Mouse (Mus musculus): ENCODE data around the gene Prr3. TPM values are rescaled to one million over a fixed set of nuclear protein-coding genes. Genes with fewer than 3 reads are reported as not detected.
"Not testable (repeated sequence)": the region's sequence is repeated elsewhere in the genome, so short reads cannot be mapped to it uniquely, and the experiment has no call there.

The Prr3 gene
- polyA plus RNA-seq, 1 experiment, result 7.8 TPM

DNA sequence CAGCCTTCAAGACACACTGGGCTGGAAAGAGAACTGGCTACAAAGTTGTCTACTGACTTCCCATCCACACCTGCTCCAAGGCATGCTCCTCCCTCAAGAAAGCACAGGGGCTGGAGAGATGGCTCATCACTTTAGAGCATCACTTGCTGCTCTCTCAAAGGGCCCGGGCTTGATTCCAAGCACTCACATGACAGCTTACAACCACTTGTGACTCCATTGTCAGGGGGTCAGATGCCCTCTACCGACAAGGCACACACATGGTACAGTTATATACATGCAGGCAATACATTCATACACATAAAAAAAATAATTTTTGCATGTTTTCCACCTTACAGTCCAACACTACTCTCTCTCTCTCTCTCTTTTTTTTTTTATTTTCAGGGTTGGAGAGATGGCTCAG lies 12.4 kb downstream of the Prr3 start:
- H3K27ac ChIP-seq (ENCODE audit: insufficient read depth, low read depth, low read length), result no peak overlapping the region
- H3K4me3 ChIP-seq (ENCODE audit: low read depth, low read length), result no peak overlapping the region
- peaks cover 24% of the 10 kb centered on the region for H3K36me3 ChIP-seq (ENCODE audit: control insufficient read depth, insufficient read depth, low read length)
- H3K4me1 ChIP-seq (ENCODE audit: control insufficient read depth, insufficient read depth, insufficient read length, low read length), result peaks cover 10% of the 10 kb centered on the region; the same call in 1 of the 2 replicates
- TF ChIP-seq POLR2A (IDR thresholded peaks at IDR 0.05; ENCODE audit: low read depth, low read length), result no peak
- no peak for TF ChIP-seq CTCF (IDR thresholded peaks at IDR 0.05; ENCODE audit: extremely low read depth, insufficient read length, insufficient replicate concordance, low read depth, low read length)
- 85% methylated on average over 2 of the region's 2 CpGs for WGBS
- no peaks in the 10 kb centered on the region for H3K27me3 ChIP-seq (ENCODE audit: control insufficient read depth, insufficient read depth, low read length)

- H3K4me1 ChIP-seq (ENCODE audit: control insufficient read depth, insufficient read depth, insufficient read length, low read length), result peaks cover under 1% of the 10 kb centered on the region; the same call in 1 of the 2 replicates
- TF ChIP-seq CTCF (IDR thresholded peaks at IDR 0.05; ENCODE audit: extremely low read depth, insufficient read length, insufficient replicate concordance, low read depth, low read length), result no peak
- TF ChIP-seq POLR2A (IDR thresholded peaks at IDR 0.05; ENCODE audit: low read depth, low read length), result no peak
- 90% methylated on average over 10 of the region's 10 CpGs for WGBS
- no peak overlapping the region for H3K4me3 ChIP-seq (ENCODE audit: low read depth, low read length)
- no peaks in the 10 kb centered on the region for H3K27me3 ChIP-seq (ENCODE audit: control insufficient read depth, insufficient read depth, low read length)
- no peak overlapping the region for H3K27ac ChIP-seq (ENCODE audit: insufficient read depth, low read depth, low read length)
- peaks cover 64% of the 10 kb centered on the region for H3K36me3 ChIP-seq (ENCODE audit: control insufficient read depth, insufficient read depth, low read length)
Observed at GRCm38 (mm10) chr17:35963279-35963678, 16.8 kb downstream of the Prr3 start.

- 95% methylated on average over 15 of the region's 15 CpGs for WGBS
- TF ChIP-seq CTCF (IDR thresholded peaks at IDR 0.05; ENCODE audit: extremely low read depth, insufficient read length, insufficient replicate concordance, low read depth, low read length), result no peak
- H3K36me3 ChIP-seq (ENCODE audit: control insufficient read depth, insufficient read depth, low read length), result peaks cover 75% of the 10 kb centered on the region
- no peaks in the 10 kb centered on the region for H3K4me1 ChIP-seq (ENCODE audit: control insufficient read depth, insufficient read depth, insufficient read length, low read length)
- H3K27me3 ChIP-seq (ENCODE audit: control insufficient read depth, insufficient read depth, low read length), result no peaks in the 10 kb centered on the region
- H3K4me3 ChIP-seq (ENCODE audit: low read depth, low read length), result no peak overlapping the region
- no peak overlapping the region for H3K27ac ChIP-seq (ENCODE audit: insufficient read depth, low read depth, low read length)
Observed at GRCm38 (mm10) chr17:35958533-35959223, 21.4 kb downstream of the Prr3 start.

DNA sequence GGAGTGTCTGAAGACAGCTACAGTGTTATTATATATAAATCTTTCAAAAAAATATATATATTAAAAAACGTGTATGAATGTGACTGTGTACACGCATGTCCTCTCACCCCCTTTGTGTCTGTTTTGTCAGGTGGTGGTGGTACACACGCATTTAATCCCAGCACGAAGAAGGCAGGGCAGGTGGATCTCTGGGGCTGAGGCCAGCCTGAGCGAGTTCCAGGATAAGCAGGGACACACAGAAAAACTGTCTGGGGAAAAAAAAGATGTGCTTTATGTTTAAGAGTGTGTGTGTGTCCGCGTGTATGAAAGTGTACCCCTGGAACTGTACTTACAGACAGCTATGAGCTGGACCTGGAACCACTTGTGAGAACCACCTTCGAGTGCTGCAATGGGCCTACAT lies 25.4 kb downstream of the Prr3 start:
- Histone ChIP-seq H3K27me3 (ENCODE audit: control insufficient read depth, insufficient read depth, low read length) (no peaks in the 10 kb centered on the region), H3K4me3 (ENCODE audit: low read depth, low read length) (no peak overlapping the region), H3K27ac (ENCODE audit: insufficient read depth, low read depth, low read length) (no peak overlapping the region), H3K36me3 (ENCODE audit: control insufficient read depth, insufficient read depth, low read length) (peaks cover 39% of the 10 kb centered on the region), H3K4me1 (ENCODE audit: control insufficient read depth, insufficient read depth, insufficient read length, low read length) (no peaks in the 10 kb centered on the region)
- WGBS, result 75% methylated on average over 8 of the region's 8 CpGs
- TF ChIP-seq CTCF (IDR thresholded peaks at IDR 0.05; ENCODE audit: extremely low read depth, insufficient read length, insufficient replicate concordance, low read depth, low read length), result no peak
- TF ChIP-seq POLR2A (IDR thresholded peaks at IDR 0.05; ENCODE audit: low read depth, low read length), result no peak

- H3K36me3 ChIP-seq (ENCODE audit: control insufficient read depth, insufficient read depth, low read length), result peaks cover 18% of the 10 kb centered on the region
- 86% methylated on average over 3 of the region's 3 CpGs for WGBS
- not testable (repeated sequence) for H3K27me3 ChIP-seq (ENCODE audit: control insufficient read depth, insufficient read depth, low read length); H3K27ac ChIP-seq (ENCODE audit: insufficient read depth, low read depth, low read length); H3K4me3 ChIP-seq (ENCODE audit: low read depth, low read length); H3K4me1 ChIP-seq (ENCODE audit: control insufficient read depth, insufficient read depth, insufficient read length, low read length)
Observed at GRCm38 (mm10) chr17:35952559-35952958, 27.5 kb downstream of the Prr3 start.

DNA sequence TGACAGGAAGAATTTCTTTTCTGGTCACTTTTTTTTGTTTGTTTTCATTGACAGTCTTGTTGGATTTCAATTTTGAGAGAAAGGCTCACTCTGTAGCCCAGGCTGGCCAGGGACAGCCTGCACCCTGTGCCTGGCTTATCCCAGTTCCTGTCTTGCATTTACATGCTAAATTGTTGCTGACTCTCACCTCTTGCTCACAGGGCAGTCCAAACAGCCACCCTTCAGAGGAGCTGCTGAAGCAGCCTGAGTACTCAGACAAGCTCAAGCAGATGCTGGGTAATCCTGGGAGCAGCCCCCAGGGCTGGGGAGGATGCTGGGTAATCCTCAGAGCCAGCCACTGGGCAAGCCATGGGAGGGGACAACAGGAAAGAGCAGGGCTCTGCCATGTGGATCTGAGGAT lies 29.1 kb downstream of the Prr3 start:
- H3K36me3 ChIP-seq (ENCODE audit: control insufficient read depth, insufficient read depth, low read length); H3K27ac ChIP-seq (ENCODE audit: insufficient read depth, low read depth, low read length); H3K4me3 ChIP-seq (ENCODE audit: low read depth, low read length); H3K4me1 ChIP-seq (ENCODE audit: control insufficient read depth, insufficient read depth, insufficient read length, low read length); H3K27me3 ChIP-seq (ENCODE audit: control insufficient read depth, insufficient read depth, low read length): not testable (repeated sequence)

GRCm38 (mm10) chr17:35939941-35940340 lies 40.1 kb downstream of the Prr3 start:
- no peaks in the 10 kb centered on the region for H3K4me1 ChIP-seq (ENCODE audit: control insufficient read depth, insufficient read depth, insufficient read length, low read length)
- no peaks in the 10 kb centered on the region for H3K36me3 ChIP-seq (ENCODE audit: control insufficient read depth, insufficient read depth, low read length)
- no peak overlapping the region for H3K27ac ChIP-seq (ENCODE audit: insufficient read depth, low read depth, low read length)
- TF ChIP-seq CTCF (IDR thresholded peaks at IDR 0.05; ENCODE audit: extremely low read depth, insufficient read length, insufficient replicate concordance, low read depth, low read length) (no peak), POLR2A (IDR thresholded peaks at IDR 0.05; ENCODE audit: low read depth, low read length) (no peak)
- 74% methylated on average over 1 of the region's 1 CpGs for WGBS
- H3K4me3 ChIP-seq (ENCODE audit: low read depth, low read length), result no peak overlapping the region
- no peaks in the 10 kb centered on the region for H3K27me3 ChIP-seq (ENCODE audit: control insufficient read depth, insufficient read depth, low read length)

DNA sequence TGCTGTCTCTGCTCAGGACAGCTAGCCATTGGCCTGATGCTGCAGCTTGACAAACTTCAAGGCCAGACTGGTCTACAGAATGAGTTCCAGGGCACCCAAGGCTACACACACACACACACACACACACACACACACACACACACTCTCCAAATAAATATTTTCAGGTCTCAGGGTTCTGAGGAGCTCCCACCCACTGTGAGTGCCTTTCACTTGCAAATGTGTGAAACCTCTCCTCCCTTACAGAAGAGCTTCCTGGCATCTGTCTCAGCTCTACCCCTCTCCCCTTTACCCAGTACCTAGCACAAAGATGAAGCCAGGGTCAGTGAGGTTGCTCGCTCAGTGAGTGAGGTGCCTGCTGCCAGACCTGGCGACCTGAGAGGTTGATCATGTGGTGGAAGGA lies 40.9 kb downstream of the Prr3 start:
- Histone ChIP-seq H3K27ac (ENCODE audit: insufficient read depth, low read depth, low read length) (no peak overlapping the region), H3K27me3 (ENCODE audit: control insufficient read depth, insufficient read depth, low read length) (no peaks in the 10 kb centered on the region), H3K36me3 (ENCODE audit: control insufficient read depth, insufficient read depth, low read length) (no peaks in the 10 kb centered on the region), H3K4me1 (ENCODE audit: control insufficient read depth, insufficient read depth, insufficient read length, low read length) (no peaks in the 10 kb centered on the region), H3K4me3 (ENCODE audit: low read depth, low read length) (no peak overlapping the region)
- TF ChIP-seq CTCF (IDR thresholded peaks at IDR 0.05; ENCODE audit: extremely low read depth, insufficient read length, insufficient replicate concordance, low read depth, low read length) (no peak), POLR2A (IDR thresholded peaks at IDR 0.05; ENCODE audit: low read depth, low read length) (no peak)
- 65% methylated on average over 2 of the region's 2 CpGs for WGBS
